Mouse (Mus musculus) stomach, postnatal 0 days (tissue): ENCODE measurements at regions not wholly inside any gene's neighbourhood (a gene's known extent, or its start where the extent isn't known, plus 50 kb on each side); places are given as distances from the start of the nearest gene placed in this dataset.

Source experiments
- CTCF ChIP-seq: IDR thresholded peaks from 2 replicates; pipeline ENCODE4 v1.5.1; 2016; ENCODE audit warnings: antibody characterized with exemption, low read depth, mild to moderate bottlenecking, moderate library complexity
- EP300 ChIP-seq: optimal IDR thresholded peaks from 2 replicates; pipeline ENCODE3; 2016; ENCODE audit warnings: antibody characterized with exemption

DNA sequence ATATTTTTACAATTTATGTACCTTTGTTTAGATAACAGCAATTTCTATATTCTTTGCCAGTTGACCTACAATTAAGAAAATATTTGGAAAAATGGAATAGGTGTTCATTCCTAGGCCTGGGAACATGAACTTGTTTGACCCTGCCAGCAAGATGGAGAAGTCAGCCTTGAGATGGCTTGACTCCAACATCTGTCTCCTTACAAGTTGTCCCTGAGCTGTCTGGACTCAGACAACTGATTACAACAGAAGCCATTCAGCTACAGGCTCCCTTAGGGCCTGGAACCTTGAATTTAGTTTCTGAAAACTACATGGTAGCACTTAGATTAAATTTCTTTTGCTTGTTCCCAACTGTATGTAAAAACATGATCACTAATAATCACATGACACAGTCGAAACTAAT, 148.9 kb upstream of the Trim24 start:
- TF ChIP-seq CTCF (no peak), EP300 (no peak)
